Mouse (Mus musculus) brown adipose tissue, adult 24 weeks (tissue): ENCODE data around the gene Actn4. TPM values are rescaled to one million over a fixed set of nuclear protein-coding genes. Genes with fewer than 3 reads are reported as not detected.

Experiments
- H3K27ac ChIP-seq: fragments of 200-500 bp; replicated peaks from 2 replicates; pipeline ENCODE4 v1.5.1; 2012; ENCODE audit warnings: low read depth, mild to moderate bottlenecking, low read length
- H3K4me1 ChIP-seq: fragments of 200-500 bp; 2 replicates; pipeline ENCODE4 v1.6.1; 2012; ENCODE audit warnings: low read length, mixed read lengths; ENCODE audit not compliant: control insufficient read depth, insufficient read depth, insufficient read length
- H3K4me3 ChIP-seq: fragments of 200-500 bp; 2 replicates; pipeline ENCODE4 v1.5.1; 2012; ENCODE audit warnings: low read depth, mild to moderate bottlenecking, low read length, moderate library complexity; ENCODE audit not compliant: insufficient read depth
- polyA plus RNA-seq: library from polyadenylated mRNA; stranded (reverse); fragments of >200 nt; gene quantifications from 2 replicates; pipeline ENCODE4 v1.2.4, GENCODE M21; 2012; ENCODE audit not compliant: missing spikeins, insufficient read depth, insufficient read length

Actn4 gene
- polyA plus RNA-seq, 1 experiment: 135 TPM

GRCm38 (mm10) chr7:28930320-28931031 is 31.7 kb downstream of the Actn4 start:
- Histone ChIP-seq H3K27ac (peak overlapping the region; percentile 57), H3K4me3 (no peak overlapping the region), H3K4me1 (peaks cover 67% of the 10 kb centered on the region)

- no peak overlapping the region for H3K4me3 ChIP-seq
- H3K27ac ChIP-seq: peak overlapping the region; percentile 55
- H3K4me1 ChIP-seq: peaks cover 67% of the 10 kb centered on the region
Measured at GRCm38 (mm10) chr7:28929381-28929780, 32.8 kb downstream of the Actn4 start.

- Histone ChIP-seq H3K27ac (peak overlapping the region; percentile 67), H3K4me1 (peaks cover 73% of the 10 kb centered on the region), H3K4me3 (no peak overlapping the region)
Measured at GRCm38 (mm10) chr7:28926172-28926571, 36.0 kb downstream of the Actn4 start.

- Histone ChIP-seq H3K4me1 (peaks cover 72% of the 10 kb centered on the region), H3K27ac (peak overlapping the region; percentile 96), H3K4me3 (no peak overlapping the region)
Measured at GRCm38 (mm10) chr7:28925317-28925716, 36.8 kb downstream of the Actn4 start.

GRCm38 (mm10) chr7:28924802-28925201 is 37.3 kb downstream of the Actn4 start:
- H3K4me3 ChIP-seq: no peak overlapping the region
- H3K27ac ChIP-seq: peak overlapping the region; percentile 96
- H3K4me1 ChIP-seq: peaks cover 72% of the 10 kb centered on the region

- H3K4me1 ChIP-seq: peaks cover 72% of the 10 kb centered on the region
- no peak overlapping the region for H3K4me3 ChIP-seq
- peak overlapping the region; percentile 96 for H3K27ac ChIP-seq
Measured at GRCm38 (mm10) chr7:28923865-28924291, 38.3 kb downstream of the Actn4 start.

- Histone ChIP-seq H3K27ac (peak overlapping the region; percentile 96), H3K4me3 (no peak overlapping the region), H3K4me1 (peaks cover 84% of the 10 kb centered on the region)
Measured at GRCm38 (mm10) chr7:28922606-28923005, 39.5 kb downstream of the Actn4 start.

GRCm38 (mm10) chr7:28921722-28922465 is 40.2 kb downstream of the Actn4 start:
- peaks cover 89% of the 10 kb centered on the region for H3K4me1 ChIP-seq
- H3K27ac ChIP-seq: peak overlapping the region; percentile 96
- no peak overlapping the region for H3K4me3 ChIP-seq

GRCm38 (mm10) chr7:28921178-28921577 is 41.0 kb downstream of the Actn4 start:
- peaks cover 85% of the 10 kb centered on the region for H3K4me1 ChIP-seq
- peak overlapping the region; percentile 96 for H3K27ac ChIP-seq
- no peak overlapping the region for H3K4me3 ChIP-seq

- Histone ChIP-seq H3K27ac (peak overlapping the region; percentile 96), H3K4me3 (no peak overlapping the region), H3K4me1 (peaks cover 75% of the 10 kb centered on the region)
Measured at GRCm38 (mm10) chr7:28919815-28920214, 42.3 kb downstream of the Actn4 start.

- no peak overlapping the region for H3K4me3 ChIP-seq
- peak overlapping the region; percentile 96 for H3K27ac ChIP-seq
- peaks cover 71% of the 10 kb centered on the region for H3K4me1 ChIP-seq
Measured at GRCm38 (mm10) chr7:28918540-28918939, 43.6 kb downstream of the Actn4 start.

- peak overlapping the region; percentile 96 for H3K27ac ChIP-seq
- H3K4me3 ChIP-seq: no peak overlapping the region
- peaks cover 68% of the 10 kb centered on the region for H3K4me1 ChIP-seq
Measured at GRCm38 (mm10) chr7:28917503-28918426, 44.4 kb downstream of the Actn4 start.

- Histone ChIP-seq H3K27ac (peak overlapping the region; percentile 25; the same call in 1 of the 2 replicates), H3K4me3 (no peak overlapping the region), H3K4me1 (peaks cover 65% of the 10 kb centered on the region)
Measured at GRCm38 (mm10) chr7:28916491-28916890, 45.6 kb downstream of the Actn4 start.

- H3K27ac ChIP-seq: peak overlapping the region; percentile 94
Measured at GRCm38 (mm10) chr7:28913171-28913570, 49.0 kb downstream of the Actn4 start.

GRCm38 (mm10) chr7:28911632-28912031 is 50.5 kb downstream of the Actn4 start:
- Histone ChIP-seq H3K27ac (peak overlapping the region; percentile 94), H3K4me3 (no peak overlapping the region), H3K4me1 (peaks cover 27% of the 10 kb centered on the region)

More at GRCm38 (mm10) chr7:28913171-28913570, 49.0 kb downstream of the Actn4 start:
- Histone ChIP-seq H3K4me1 (peaks cover 38% of the 10 kb centered on the region), H3K4me3 (no peak overlapping the region)
